Mouse (Mus musculus) limb, embryonic 14.5 days (tissue): ENCODE measurements around the gene Stard8. TPM values are rescaled to one million over a fixed set of nuclear protein-coding genes. Genes with fewer than 3 reads are reported as not detected.

Experiments used
- ATAC-seq: fragments of 200-750 bp; cut with Nextera tagmentation; 2 replicates; pipeline ENCODE4 v1.8.0; 2017; ENCODE audit warnings: low read depth, moderate number of reproducible peaks, moderate TSS enrichment; ENCODE audit not compliant: low FRiP score
- DNase-seq: peaks from one replicate; pipeline ENCODE4 v3.0.0-alpha.2; 2015; ENCODE audit warnings: low spot score
- H3K27ac ChIP-seq: fragments of 300-500 bp; sonication (generic); replicated peaks from 2 replicates; pipeline ENCODE4 v1.5.1; 2014; ENCODE audit warnings: low read depth, mild to moderate bottlenecking, low read length, moderate library complexity, mixed read lengths
- H3K27me3 ChIP-seq: fragments of 300-500 bp; sonication (generic); 2 replicates; pipeline ENCODE4 v1.6.1; 2014; ENCODE audit warnings: low read length, mixed read lengths; ENCODE audit not compliant: control insufficient read depth, insufficient read depth
- H3K36me3 ChIP-seq: fragments of 300-500 bp; sonication (generic); 2 replicates; pipeline ENCODE4 v1.6.1; 2014; ENCODE audit warnings: mild to moderate bottlenecking, low read length, moderate library complexity, mixed read lengths; ENCODE audit not compliant: control insufficient read depth, insufficient read depth
- H3K4me1 ChIP-seq: fragments of 300-500 bp; sonication (generic); 2 replicates; pipeline ENCODE4 v1.6.1; 2014; ENCODE audit warnings: antibody characterized with exemption, low read length, mixed read lengths; ENCODE audit not compliant: control insufficient read depth, insufficient read depth
- H3K4me2 ChIP-seq: fragments of 300-500 bp; sonication (generic); replicated peaks from 2 replicates; pipeline ENCODE4 v1.6.1; 2014; ENCODE audit warnings: low read depth, mild to moderate bottlenecking, low read length, moderate library complexity; ENCODE audit not compliant: severe bottlenecking
- H3K4me3 ChIP-seq: fragments of 300-500 bp; sonication (generic); replicated peaks from 2 replicates; pipeline ENCODE4 v1.5.1; 2014; ENCODE audit warnings: low read length
- H3K9ac ChIP-seq: fragments of 300-500 bp; sonication (generic); 2 replicates; pipeline ENCODE4 v1.6.1; 2014; ENCODE audit warnings: mild to moderate bottlenecking, low read depth, low read length, moderate library complexity; ENCODE audit not compliant: severe bottlenecking
- H3K9me3 ChIP-seq: fragments of 300-500 bp; sonication (generic); 2 replicates; pipeline ENCODE4 v1.6.1; 2016; ENCODE audit warnings: low read length; ENCODE audit not compliant: control insufficient read depth
- POLR2A ChIP-seq: fragments of 200-500 bp; IDR thresholded peaks from 2 replicates; pipeline ENCODE4 v1.8.0; 2012; ENCODE audit warnings: inconsistent platforms, mild to moderate bottlenecking, moderate library complexity, borderline replicate concordance; ENCODE audit not compliant: insufficient read depth, insufficient read length; ENCODE audit errors: extremely low read depth
- whole genome bisulfite sequencing: fragments of 180-500 bp; shearing (Covaris S2); extraction: QIAGEN DNeasy Blood & Tissue Kit; methylation state at CpG from one replicate; pipeline ENCODE4 v1.1.7; 2014; 5-methylcytosine and 5-hydroxymethylcytosine counted together
- polyA plus RNA-seq, 2 experiments: library from polyadenylated mRNA; depleted of rRNA in 1 of 2; stranded (reverse) in 1 of 2; unstranded in 1 of 2; fragments of >200 nt; fragmentation: Nextera tagmentation in 1 of 2; extraction: Ambion mirVana in 1 of 2; gene quantifications; 2 replicates each; pipeline versions ENCODE4 v1.2.1 to v1.2.3; 2012 to 2014

The Stard8 gene
- polyA plus RNA-seq, 2 experiments, result 7.4 to 13.7 TPM

GRCm38 (mm10) chrX:99016987-99017386 is 13.9 kb downstream of the Stard8 start:
- H3K9me3 ChIP-seq, result no peaks in the 10 kb centered on the region
- no peaks in the 10 kb centered on the region for H3K4me1 ChIP-seq
- no peak overlapping the region for H3K4me3 ChIP-seq
- TF ChIP-seq POLR2A, result no peak
- H3K27ac ChIP-seq, result no peak overlapping the region
- H3K4me2 ChIP-seq, result no peak overlapping the region
- ATAC-seq, result no peak
- no peaks in the 10 kb centered on the region; the same call in 1 of the 2 replicates for H3K27me3 ChIP-seq
- no peak overlapping the region for H3K9ac ChIP-seq
- H3K36me3 ChIP-seq, result no peaks in the 10 kb centered on the region
- 64% methylated on average over 8 of the region's 8 CpGs for WGBS
- no peak for DNase-seq

- H3K9ac ChIP-seq, result no peak overlapping the region
- no peaks in the 10 kb centered on the region for H3K36me3 ChIP-seq
- DNase-seq (no peak), ATAC-seq (no peak)
- no peaks in the 10 kb centered on the region for H3K27me3 ChIP-seq
- no peak for TF ChIP-seq POLR2A
- H3K4me2 ChIP-seq, result no peak overlapping the region
- H3K4me3 ChIP-seq, result no peak overlapping the region
- WGBS, result 84% methylated on average over 6 of the region's 6 CpGs
- no peak overlapping the region for H3K27ac ChIP-seq
- no peaks in the 10 kb centered on the region for H3K9me3 ChIP-seq
- H3K4me1 ChIP-seq, result no peaks in the 10 kb centered on the region
Measured at GRCm38 (mm10) chrX:99017874-99018273, 14.8 kb downstream of the Stard8 start.

- TF ChIP-seq POLR2A, result no peak
- Histone ChIP-seq H3K4me1 (no peaks in the 10 kb centered on the region), H3K9me3 (no peaks in the 10 kb centered on the region), H3K9ac (no peak overlapping the region), H3K27me3 (no peaks in the 10 kb centered on the region), H3K4me2 (no peak overlapping the region), H3K4me3 (no peak overlapping the region), H3K36me3 (no peaks in the 10 kb centered on the region), H3K27ac (no peak overlapping the region)
- ATAC-seq, result no peak
- 87% methylated on average over 4 of the region's 4 CpGs for WGBS
- no peak for DNase-seq
Measured at GRCm38 (mm10) chrX:99019303-99019702, 16.3 kb downstream of the Stard8 start.

- 42% methylated on average over 4 of the region's 4 CpGs for WGBS
- H3K9me3 ChIP-seq, result no peaks in the 10 kb centered on the region
- H3K36me3 ChIP-seq, result no peaks in the 10 kb centered on the region
- no peak for DNase-seq
- H3K27ac ChIP-seq, result peak overlapping the region; percentile 43; the same call in 1 of the 2 replicates
- H3K4me2 ChIP-seq, result no peak overlapping the region
- H3K27me3 ChIP-seq, result no peaks in the 10 kb centered on the region
- no peak for TF ChIP-seq POLR2A
- H3K9ac ChIP-seq, result no peak overlapping the region
- ATAC-seq, result no peak
- H3K4me1 ChIP-seq, result no peaks in the 10 kb centered on the region
- no peak overlapping the region for H3K4me3 ChIP-seq
Measured at GRCm38 (mm10) chrX:99020215-99020614, 17.2 kb downstream of the Stard8 start.

GRCm38 (mm10) chrX:99021593-99021992 is 18.5 kb downstream of the Stard8 start:
- Histone ChIP-seq H3K4me3 (no peak overlapping the region), H3K27ac (no peak overlapping the region), H3K9ac (no peak overlapping the region), H3K4me2 (no peak overlapping the region), H3K27me3 (no peaks in the 10 kb centered on the region), H3K9me3 (no peaks in the 10 kb centered on the region), H3K36me3 (no peaks in the 10 kb centered on the region), H3K4me1 (no peaks in the 10 kb centered on the region)
- ATAC-seq (no peak), DNase-seq (no peak)
- 73% methylated on average over 2 of the region's 2 CpGs for WGBS
- no peak for TF ChIP-seq POLR2A

GRCm38 (mm10) chrX:99023951-99024350 is 20.9 kb downstream of the Stard8 start:
- TF ChIP-seq POLR2A, result no peak
- H3K9me3 ChIP-seq, result no peaks in the 10 kb centered on the region
- H3K4me3 ChIP-seq, result no peak overlapping the region
- 56% methylated on average over 1 of the region's 1 CpGs for WGBS
- H3K4me2 ChIP-seq, result no peak overlapping the region
- H3K36me3 ChIP-seq, result no peaks in the 10 kb centered on the region
- ATAC-seq (no peak), DNase-seq (no peak)
- H3K27me3 ChIP-seq, result no peaks in the 10 kb centered on the region
- H3K9ac ChIP-seq, result no peak overlapping the region
- no peak overlapping the region for H3K27ac ChIP-seq
- H3K4me1 ChIP-seq, result 0 out of 2 replicates have a peak, but pooled peaks cover 3% of the 10 kb centered on the region
